Mouse (Mus musculus) sigmoid colon, adult 10 weeks (tissue): Measurements from ENCODE around the gene Pramel1. TPM values are rescaled to one million over a fixed set of nuclear protein-coding genes. Genes with fewer than 3 reads are reported as not detected.

Experiments
- polyA plus RNA-seq: library from polyadenylated mRNA; stranded (reverse); fragments of 350-450 nt; fragmentation: Illumina TruSeq; extraction: RNeasy Lipid Tissue Mini Kit (QIAGEN cat#74804); gene quantifications from one replicate; pipeline ENCODE4 v1.2.3, GENCODE M21; 2014; ENCODE audit warnings: low read depth, low replicate concordance

The Pramel1 gene
- polyA plus RNA-seq, result not detected

DNA sequence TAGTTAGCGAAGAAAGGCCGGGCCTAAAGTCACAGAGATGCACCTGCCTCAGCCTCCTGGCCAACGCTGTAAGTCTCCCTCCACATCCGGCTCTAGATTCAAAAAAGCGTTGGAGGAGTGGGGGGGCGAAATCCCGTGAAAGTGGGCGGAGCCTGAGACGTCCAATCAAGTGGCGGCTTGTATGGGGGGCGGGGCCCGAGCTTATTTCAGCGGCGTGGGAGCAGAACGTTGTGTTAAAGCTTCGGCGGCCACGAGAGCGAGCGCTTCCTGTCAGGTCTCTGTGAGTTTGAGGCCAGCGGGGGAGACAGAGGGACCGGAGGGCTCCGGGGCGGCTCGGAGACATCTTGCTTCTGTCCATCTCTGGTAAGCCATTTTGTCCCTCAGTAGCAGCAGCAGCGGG lies at the start of gene Pramel1:
Pramel1 (plus strand) TSS at position 248 of the 400 bp plus-strand sequence.

DNA sequence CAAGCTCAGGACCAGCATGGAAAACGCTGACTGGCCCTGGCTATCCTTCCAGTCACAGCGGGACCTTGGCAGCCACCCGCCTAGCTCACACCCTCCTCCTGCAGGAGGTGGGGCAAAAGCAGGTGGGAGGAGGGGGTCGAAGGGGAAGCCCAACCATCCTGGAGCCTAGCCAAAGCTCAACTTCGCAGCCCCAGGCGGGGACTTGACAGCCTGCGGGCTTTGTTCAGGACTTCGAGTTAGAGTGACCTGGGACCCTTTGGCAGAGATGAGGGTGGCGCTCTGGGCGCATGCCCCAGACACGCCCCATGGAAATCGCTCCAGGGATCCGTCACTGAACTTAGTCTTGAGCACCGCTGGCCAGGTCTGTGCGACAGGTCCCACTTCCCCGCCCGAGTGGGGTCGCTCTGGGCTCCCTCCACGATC lies 44.7 kb upstream of the Pramel1 start, which contains the start of gene Lrrc38:
Lrrc38 (plus strand) TSS at position 274 of the 423 bp plus-strand sequence.

DNA sequence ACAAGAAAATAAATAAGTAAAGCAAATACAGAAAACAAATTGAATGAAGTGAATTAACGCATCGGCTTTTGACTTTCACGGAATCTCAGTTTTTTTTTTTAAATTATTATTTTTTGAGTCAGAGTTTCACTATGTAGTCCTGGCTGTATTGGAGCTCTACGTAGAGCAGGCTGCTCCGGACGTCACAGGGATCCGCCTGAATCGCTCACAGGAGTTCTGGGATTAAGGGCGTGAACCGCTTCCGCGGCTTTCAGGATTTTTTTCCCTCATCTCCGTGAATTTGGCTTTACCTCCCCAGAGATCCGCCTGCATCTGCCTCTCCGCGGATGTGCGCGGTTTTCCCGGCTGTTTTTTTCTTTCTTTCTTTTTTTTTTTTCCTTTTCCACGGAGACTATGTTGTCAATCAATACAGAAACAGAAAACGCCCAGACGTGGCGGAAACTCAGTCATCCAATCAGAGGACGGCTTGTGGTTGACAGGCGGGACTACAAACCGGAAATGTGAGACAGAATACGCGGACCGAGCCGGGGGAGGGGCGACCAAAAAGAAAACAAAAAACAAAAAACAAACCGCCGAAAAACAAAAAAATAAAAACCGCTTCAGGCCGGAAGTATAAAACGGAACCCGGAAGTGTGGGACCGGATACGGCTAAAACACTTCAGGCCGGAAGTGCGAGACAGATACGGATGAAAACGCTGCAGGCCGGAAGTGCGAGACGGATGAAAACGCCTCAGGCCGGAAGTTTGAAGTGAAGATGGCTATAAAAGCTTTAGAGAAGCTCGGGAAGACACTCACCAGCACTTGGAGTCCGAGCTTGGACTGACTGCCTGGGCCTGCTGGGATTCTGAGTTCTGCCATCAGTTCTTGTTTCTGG lies 18.2 kb downstream of the Pramel1 start, which contains the start of gene Pramef8:
Pramef8 (plus strand) TSS at position 208 of the 874 bp plus-strand sequence.

Other genes starting within 250 kb of the Pramel1 start
- 17.2 TPM for gene Prdm2, start 181.4 kb upstream of the Pramel1 start, polyA plus RNA-seq
- 15.0 TPM for gene Pdpn, start 94.9 kb upstream of the Pramel1 start, polyA plus RNA-seq
- not detected for gene Lrrc38, start 44.7 kb upstream of the Pramel1 start, polyA plus RNA-seq
- 16.9 TPM for gene Pramef8, start 18.0 kb downstream of the Pramel1 start, polyA plus RNA-seq
- gene Oog4, start 55.9 kb downstream of the Pramel1 start, polyA plus RNA-seq, result not detected
- gene Gm13043, start 116.9 kb downstream of the Pramel1 start, polyA plus RNA-seq, result not detected
- not detected for gene Gm13040, start 141.5 kb downstream of the Pramel1 start, polyA plus RNA-seq
- not detected for gene BC080695, start 157.3 kb downstream of the Pramel1 start, polyA plus RNA-seq
- not detected for gene Gm13057, start 157.3 kb downstream of the Pramel1 start, polyA plus RNA-seq
- not detected for gene Gm13083, start 220.6 kb downstream of the Pramel1 start, polyA plus RNA-seq